Mouse (Mus musculus) cerebellum, adult (tissue): Measurements from ENCODE around the gene Aoc3.
"Not testable (repeated sequence)": the region's sequence is repeated elsewhere in the genome, so short reads cannot be mapped to it uniquely, and the experiment has no call there.

Source experiments
- ATAC-seq: cut with Nextera tagmentation; 2 replicates; pipeline ENCODE4 v1.9.2; 2017; ENCODE audit warnings: mild to moderate bottlenecking, moderate library complexity, mixed read lengths; ENCODE audit not compliant: insufficient number of reproducible peaks, low FRiP score, low TSS enrichment

The Aoc3 gene

DNA sequence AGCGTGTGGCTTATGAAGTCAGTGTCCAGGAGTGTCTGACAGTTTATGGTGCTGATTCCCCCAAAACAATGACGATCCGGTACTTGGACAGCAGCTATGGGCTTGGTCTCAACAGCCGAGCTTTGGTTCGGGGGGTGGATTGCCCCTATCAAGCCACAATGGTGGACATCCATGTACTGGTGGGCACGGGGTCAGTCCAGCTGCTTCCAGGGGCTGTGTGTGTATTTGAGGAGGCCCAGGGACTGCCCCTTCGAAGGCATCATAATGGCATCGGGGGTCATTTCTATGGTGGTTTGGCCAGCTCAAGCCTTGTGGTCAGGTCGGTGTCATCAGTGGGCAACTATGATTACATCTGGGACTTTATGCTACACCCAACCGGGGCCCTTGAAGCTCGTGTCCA lies 4.3 kb upstream of the Aoc3 start:
- no peak for ATAC-seq

DNA sequence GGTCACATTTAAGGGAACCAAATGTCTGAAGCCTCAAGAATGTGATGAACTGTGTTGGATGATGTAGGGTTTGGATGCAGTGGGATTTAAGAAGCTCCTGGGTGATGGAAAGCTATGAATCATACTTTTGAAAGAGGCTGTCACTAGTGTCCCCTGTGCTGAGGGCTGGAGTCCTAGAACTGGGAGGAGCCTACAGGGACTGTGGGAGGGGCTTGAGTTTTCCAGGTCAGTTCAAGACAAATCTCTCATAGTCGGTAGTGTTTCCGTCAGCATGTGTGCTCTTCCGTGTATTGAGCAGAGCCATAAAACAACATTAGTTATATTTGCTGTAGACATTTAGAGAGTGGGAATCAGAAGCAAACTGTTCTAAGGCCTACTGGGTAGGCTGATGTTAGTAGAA lies 3.1 kb upstream of the Aoc3 start:
- no peak for ATAC-seq

DNA sequence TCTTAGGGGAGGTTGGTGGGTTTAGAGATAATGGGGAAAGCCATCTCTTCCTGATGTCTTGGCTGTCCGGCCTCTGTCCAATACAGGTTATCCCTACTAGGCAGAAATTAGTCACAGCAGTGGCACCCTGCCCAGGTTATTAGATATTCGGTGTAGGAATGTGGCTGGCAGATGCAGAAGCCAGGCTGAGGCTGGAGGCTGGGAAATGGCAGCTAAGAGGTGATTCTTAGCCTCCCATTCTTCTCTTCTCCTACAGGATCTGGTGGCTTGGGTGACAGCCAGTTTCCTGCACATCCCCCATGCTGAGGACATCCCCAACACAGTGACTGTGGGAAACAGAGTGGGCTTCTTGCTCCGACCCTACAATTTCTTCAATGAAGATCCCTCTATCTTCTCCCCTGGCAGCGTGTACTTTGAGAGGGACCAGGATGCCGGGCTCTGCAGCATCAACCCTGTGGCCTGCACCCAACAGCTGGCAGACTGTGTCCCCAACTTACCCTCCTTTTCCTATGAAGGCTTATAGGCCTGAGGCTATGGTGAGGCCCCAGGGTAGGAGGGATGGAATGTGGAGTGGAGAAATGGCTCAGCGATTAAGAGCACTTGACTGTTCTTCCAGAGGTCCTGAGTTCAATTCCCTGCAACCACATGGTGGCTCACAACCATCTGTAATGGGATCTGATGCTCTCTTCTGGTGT lies 1.3 kb upstream of the Aoc3 start:
- ATAC-seq = no peak

DNA sequence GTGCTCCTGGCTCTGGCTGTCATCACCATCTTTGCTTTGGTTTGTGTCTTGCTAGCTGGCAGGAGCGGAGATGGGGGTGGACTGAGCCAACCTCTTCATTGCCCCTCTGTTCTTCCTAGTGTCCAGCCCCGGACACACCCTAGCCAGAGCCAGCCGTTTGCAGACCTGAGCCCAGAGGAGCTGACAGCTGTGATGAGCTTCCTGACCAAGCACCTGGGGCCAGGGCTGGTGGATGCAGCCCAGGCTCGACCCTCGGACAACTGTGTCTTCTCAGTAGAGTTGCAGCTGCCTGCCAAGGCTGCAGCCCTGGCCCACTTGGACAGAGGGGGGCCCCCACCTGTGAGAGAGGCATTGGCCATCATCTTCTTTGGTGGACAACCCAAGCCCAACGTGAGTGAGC lies 556 bp downstream of the Aoc3 start:
- ATAC-seq = not testable (repeated sequence)

DNA sequence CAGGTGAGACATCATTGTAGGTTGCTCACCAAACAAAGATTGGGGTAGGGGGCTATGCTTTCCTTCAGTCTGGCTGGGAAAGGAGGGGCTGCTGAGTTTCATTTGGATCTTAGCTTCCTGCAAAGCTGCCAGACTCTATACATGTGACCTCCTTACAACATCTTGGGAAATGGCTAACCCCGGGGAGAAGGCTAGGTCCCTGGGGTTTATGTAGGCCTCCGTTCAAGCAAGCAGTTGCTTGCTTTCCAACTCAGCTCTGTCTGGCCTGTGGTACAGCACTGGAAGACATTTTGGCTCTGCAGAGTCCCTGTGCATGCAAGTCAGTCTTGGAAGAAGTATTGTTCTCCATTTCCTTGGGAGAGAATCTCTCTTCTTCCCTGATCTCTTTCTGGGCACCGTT lies 2.1 kb downstream of the Aoc3 start:
- no peak for ATAC-seq

DNA sequence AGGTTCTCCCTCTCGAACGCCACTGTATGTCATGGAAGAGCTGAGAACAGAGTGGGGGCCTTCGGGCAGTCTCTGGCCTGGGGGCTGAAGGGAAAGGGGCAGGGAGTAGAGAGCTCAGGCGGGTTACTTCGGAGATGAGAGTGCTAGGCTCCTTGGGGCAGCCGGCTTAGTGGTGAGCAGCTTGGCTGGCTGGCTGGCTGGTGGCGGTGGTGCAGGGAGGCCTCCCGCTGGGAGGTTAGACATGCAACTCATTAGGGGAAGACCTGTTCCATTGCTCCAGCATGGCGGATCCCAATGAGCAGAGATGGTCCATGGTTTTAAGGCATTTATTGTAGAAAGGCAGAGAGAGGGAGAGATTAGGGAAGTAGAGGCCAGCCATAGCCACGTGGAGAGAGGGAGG lies 3.6 kb downstream of the Aoc3 start:
- no peak for ATAC-seq

DNA sequence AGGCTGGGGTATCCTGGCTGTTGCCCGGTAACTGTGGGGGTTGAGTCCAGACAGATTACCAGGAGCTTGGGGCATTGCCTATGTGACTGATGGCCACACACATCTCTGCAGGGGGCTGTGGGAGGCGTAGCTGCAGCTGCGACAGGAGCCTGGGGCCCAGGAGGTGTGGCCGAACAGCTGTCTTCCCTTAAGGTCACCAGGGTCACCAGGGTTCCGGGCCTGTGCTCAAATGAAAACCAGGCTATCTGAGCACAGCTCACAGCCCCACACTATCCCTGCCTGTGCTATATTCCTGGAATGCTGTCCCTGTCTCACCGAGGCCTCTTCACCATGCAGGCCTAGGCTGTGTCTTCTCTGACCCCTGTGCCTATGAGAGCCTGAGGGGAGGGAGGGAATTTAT lies 4.1 kb downstream of the Aoc3 start:
- no peak for ATAC-seq

DNA sequence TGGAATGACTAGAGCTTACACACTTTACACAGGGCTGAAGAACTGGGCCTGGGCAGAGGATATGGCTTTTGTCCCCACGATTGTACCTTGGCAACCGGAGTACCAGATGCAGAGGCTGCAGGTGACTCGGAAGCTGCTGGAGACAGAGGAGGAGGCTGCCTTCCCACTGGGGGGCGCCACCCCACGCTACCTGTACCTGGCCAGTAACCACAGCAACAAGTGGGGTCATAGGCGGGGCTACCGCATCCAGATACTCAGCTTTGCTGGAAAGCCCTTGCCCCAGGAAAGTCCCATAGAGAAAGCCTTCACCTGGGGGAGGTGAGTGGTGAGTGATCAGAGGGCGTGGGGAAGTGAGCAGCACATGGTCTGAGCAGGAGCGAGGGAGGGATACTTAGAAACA lies 5.3 kb downstream of the Aoc3 start:
- no peak for ATAC-seq

DNA sequence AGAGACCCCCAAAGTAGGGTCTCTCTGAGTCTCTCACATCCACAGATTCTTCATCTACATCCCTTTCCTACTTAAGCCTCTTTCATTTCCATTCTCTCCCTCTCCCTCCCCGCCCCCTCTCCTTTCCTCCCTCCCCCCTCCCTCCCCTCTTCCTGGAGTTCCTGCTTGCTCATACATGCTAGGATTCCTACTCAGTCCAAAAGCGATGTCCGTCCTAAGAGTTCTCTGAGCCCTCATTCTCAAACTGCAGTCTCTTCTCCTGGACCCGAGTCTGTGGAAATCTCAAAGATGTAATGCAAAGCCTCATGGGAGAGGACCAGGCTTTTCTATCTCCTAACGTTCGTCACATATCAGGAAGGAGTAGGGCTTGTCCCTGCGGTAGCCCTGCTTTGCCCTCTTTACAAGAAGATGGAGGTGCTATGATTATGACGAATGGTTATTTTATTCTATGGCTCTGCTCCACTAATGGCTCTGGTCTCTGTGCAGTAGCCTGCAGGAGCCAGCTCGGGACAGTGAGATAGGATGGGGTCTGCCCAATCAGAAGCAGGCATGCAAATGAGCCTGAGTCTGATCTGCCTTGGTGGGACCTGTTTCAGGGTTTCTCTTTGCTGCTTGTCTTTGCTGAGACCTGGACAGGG lies 7.8 kb downstream of the Aoc3 start:
- no peak; the same call in 1 of the 2 replicates for ATAC-seq

DNA sequence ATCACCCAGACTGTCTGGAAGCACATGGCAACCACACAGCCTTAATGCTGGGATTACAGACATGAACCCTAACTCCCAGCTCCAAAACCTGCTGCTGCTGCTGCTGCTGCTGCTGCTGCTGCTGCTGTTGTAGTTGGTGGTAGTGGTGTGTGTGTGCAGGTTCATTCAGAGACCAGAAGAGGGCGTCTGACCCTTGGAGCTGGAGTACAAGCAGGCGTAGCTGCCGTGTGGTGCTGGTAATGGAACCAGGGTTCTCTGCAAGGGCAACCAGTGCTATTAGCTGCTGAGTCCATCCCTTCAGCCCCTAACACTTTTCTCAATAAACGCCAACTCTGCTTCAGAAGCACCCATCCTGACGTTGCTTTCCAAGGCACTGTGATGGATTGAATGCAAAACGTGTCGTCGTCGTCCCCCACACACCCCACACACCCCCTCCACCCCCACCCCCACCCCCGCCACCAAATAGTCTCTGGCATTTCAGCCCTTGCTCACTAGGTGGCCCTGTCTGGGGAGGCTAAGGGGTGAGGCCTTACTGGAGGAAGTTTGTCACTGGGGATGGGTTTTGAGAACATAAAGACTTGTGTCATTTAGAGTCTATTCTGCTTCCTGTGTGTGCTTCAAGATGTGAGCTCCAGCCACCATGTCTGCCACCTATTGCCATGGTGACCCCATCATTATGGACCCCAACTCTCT lies 16.8 kb downstream of the Aoc3 start:
- no peak for ATAC-seq

DNA sequence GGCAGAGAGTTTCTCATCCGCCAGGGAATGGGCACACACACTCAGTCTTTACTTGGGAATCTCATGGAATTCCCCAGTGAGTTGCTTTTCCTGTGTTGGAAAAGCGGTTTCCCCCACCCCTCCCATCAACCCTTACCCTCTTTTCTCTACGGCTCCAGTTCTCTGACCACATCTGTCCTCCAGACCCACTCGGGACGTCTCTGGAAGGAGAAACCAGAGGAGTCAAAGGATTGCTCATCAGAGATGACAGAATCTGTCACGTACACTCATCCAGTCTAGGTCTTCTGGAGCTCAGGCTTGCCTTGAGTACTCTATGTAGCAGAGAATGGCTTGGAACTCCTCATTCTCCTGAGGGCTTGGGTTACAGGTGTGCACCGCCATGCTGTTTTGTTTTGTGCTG lies 18.4 kb downstream of the Aoc3 start:
- no peak for ATAC-seq

DNA sequence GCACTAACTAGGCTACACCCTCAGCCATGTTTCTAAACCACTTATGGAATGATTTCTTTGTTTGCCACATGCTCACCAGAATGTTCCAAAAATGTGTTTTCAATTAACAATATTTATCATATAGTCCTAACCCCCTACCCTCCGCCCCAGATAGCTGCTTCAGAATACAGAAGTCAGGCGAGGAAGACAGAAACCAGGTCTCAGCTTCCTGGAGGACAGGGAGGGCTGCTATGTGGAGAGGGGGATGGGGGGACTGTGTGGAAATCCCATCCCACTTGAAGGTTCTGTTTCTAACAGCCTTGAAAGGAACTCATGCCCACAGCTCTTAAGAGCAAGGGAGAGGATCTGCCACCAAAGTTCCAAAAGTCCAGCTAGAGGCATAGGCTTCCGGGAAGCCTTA lies 18.8 kb downstream of the Aoc3 start:
- no peak for ATAC-seq

DNA sequence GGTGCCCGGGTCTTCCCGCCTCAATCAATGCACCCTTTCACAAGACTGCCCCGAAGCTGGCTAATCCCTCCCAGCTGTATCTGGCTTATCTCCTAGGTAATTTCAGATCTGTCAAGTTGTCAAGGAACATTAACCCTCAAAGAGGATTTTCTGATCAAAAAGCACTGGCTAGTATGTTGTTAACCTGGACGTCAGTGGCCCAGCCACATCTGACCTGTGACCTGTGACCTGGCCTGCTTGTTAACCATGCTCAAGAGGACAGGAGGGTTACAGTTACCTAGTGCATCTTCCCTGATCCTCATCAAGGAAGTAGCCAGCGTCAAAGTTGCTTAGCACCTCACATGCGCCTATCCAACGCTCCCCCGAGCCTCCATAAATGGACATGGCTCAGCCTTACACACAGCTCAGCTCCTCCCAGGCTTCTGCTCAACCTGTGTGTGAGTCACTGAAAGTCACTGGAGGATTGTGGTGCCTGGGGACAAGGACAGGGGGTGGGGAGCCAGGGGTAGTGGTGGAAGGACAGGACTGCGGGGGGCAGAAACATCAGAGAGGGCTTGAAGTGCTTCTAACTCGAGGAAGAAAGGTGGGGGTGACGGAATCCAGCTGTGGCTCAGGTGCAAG lies 20.8 kb downstream of the Aoc3 start:
- no peak for ATAC-seq

DNA sequence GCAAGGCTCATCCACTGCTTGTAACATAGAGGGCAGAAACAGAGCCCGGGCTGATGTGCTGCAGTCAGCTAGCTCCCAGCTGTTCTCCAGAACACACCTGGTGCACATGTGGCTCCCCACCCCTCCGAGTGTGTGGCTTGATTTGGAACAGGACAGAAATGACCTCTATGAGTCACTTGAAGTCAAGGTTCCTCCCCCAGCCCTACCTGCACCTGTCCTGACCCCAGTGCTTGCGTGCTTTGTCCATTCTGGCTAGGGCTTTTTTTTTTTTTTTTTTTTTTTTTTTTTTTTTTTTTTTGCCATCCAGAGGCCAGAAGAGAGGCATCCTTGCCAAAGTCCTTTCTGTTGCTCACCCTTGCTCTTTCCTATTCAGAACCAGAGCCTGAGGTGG lies 21.3 kb downstream of the Aoc3 start:
- ATAC-seq = no peak

DNA sequence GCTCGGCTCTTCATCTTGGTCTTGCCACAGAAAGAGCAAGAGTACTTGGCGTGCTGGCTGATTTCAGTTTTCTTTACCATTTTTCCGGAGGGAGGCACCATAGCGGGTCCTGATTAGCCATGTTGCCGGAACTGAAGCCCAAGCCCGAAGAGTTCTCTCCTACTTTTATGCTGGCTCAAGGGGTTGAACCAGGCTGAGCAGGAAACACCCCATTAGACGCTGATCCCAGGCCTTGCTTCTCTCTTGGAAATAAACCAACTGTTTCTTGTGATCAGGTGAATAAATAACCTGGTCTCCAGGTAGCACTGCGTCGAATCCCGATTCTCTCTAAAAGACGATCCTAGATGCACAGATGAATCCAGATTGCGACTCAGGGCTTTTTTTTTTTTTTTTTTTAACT lies 23.0 kb downstream of the Aoc3 start:
- no peak for ATAC-seq

DNA sequence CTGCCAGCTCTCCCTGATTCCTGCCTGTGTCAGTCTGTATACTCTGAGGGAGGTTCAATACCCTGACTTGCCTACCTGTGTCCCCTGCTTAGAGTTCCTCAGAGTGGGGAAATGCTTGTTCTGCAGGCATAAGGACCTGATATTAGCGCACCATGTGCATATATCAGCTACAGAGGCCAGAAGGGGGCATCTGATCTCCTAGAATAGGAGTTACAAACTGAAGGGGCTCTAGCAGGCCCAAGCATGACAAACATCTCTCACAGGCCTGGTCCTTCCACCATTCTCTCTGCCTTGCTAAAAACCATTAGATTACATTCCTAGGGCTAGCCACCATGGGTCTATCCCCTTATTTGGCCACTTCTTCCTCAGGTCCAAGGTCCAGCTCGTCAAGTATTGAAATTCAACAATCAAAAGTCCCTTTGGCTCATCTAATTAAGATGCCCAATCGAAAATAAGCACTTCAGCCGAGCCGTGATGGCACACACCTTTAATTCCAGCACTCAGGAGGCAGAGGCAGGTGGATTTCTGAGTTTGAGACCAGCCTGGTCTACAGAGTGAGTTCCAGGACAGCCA lies 24.1 kb downstream of the Aoc3 start:
- ATAC-seq = no peak

DNA sequence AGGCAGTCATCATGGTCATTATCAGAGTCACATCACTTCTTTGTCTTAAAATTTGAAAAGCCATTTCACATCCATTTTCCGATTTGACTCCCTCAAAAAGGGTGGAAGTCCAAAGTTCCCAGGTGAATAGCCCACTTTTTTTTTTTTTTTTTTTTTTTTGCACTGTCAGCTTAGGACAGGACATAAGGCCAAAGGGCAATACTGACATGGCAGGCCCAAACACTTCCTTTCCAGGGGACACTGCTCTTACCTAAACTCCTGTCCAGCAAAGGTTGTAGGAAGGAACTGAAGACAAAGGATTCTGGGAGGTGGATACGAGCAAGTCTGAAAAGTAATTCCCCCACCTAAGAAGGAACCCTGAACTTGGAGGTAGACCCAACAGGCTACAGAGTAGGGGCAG lies 25.5 kb downstream of the Aoc3 start:
- ATAC-seq = no peak

DNA sequence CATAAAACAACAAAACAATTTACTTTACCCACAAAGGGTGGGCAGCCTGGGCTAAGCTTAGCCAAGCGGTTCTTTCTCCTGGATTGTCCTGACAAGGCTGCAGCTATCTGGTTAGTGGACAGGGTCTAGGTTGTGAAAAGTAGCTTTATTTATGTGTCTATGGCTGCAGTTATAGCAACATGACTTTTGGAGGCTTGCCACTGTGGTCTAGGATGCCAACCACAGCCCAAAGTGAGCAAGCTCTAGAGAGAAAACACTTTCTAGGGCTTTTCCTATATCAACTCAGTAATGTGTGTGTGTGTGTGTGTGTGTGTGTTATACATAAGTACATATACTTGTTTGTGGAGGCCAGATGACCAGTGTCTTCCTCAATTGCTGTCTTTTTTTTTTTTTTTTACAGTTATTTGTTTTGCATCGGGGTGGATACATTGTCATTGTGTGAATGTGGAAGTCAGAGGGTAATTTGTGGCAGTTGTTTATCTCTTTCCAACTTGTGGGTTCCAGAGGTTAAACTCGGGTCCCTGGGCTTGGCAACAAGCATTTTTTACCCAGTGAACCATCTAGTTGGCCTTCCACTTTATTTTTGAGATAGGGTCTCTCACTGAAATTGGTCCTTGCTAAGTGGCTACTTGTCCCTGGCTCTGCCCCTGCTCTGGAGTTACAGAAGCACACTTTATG lies 27.2 kb downstream of the Aoc3 start:
- no peak for ATAC-seq

DNA sequence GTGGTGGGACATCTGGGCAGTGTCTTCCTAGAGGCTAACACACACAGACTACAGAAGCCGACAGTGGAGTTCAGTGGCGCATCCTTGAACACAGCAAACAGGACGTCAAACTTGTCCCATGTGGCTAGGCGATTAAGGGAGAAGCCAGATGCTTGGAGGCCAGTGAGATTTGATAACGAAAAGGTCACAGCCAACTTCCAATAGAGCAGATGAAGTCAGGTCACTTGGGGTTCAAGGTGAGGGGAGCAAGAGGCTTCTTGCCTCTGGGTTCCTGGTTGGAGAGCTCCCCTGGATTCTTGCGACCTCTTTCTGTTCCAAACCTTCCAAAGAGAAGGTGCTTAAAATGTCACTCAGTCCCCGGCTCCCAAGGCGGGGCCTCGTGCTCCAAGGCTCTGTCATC lies 29.4 kb downstream of the Aoc3 start:
- no peak for ATAC-seq

DNA sequence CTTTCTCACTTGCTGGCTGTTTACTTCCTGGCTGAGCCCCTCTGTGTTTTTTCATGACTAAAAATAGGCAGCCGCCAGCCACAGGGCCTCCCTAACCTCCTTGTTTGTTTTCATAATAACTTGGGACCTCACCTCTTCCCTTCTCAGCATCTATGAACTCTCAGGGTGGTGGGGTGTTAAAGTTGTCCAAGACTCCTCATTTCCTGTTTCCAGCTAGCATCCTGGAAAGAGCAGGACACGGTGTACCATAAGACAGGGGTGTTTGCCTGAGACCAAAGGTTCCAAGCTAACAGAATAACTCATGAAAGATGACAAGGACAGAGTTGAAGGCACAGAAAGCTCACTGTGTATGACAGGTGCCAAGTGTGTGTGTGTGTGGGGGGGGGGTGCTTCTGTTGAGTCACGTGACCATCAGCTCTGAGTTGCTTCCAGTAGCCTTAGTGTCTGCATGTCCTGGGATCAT lies 30.3 kb downstream of the Aoc3 start:
- no peak for ATAC-seq
